Mouse (Mus musculus): ENCODE data around the gene Vtn. TPM values are rescaled to one million over a fixed set of nuclear protein-coding genes. Genes with fewer than 3 reads are reported as not detected.

Vtn gene
- 17.1 and 23.1 TPM in 2 replicates for polyA plus RNA-seq (2012; rRNA removed)

DNA sequence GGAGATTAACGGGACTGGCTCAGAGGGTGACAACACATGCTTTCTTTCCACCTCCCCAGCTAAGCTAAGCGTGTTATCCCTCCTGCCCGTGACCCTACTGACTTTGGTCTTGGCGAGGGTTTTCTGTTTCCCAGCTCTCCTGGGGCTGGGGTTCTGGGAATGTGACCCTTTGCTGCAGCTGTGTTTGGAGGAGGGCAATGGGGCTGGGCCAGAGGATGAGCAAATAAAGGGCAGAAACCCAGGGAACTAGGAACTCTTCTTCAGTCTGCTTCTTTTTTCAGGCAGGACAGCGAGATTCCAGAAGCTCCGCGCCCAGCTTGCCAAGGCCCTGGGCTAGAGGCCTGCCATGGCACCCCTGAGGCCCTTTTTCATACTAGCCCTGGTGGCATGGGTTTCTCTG lies at the start of gene Vtn:
Vtn (plus strand) TSS at position 88 of the 400 bp plus-strand sequence.
- DNase-seq (ENCODE audit: low read depth), result no peak

DNA sequence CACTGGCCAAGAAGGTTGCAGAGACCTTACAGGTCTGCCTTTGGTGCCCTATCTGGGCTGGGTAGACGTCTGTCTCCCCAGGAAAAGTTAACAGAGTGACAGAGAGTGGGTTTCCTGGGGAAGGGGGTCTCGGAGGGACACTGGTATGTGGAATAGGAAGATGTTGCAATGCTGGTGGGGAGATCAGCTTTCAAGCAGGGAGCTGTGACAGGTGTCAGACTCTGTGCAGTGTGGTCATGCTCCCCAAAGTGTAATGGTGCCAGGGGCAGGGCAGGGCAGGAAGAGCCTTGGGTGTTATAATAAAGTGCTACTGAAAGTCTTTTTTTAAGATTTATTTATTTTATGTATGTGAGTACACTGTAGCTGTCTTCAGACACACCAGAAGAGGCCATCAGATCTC lies 48.6 kb upstream of the Vtn start:
- DNase-seq (ENCODE audit: low read depth), result no peak

DNA sequence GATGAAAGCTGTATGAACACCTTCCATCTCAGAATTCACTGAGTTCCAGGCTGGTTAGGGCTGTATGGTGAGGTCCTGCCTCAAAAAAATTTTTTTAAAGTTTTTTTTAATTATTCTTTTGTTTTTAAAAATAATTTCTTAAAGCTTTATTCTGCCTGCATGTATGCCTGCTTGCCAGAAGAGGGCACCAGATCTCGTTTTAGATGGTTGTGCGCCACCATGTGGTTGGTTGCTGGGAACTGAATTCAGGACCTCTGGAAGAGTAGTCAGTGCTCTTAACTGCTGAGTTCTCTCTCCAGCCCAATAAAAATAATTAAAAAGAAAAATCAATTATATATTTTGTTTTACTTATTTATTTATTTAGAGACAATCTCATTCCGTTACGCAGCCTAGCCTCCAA lies 45.2 kb upstream of the Vtn start:
- no peak for DNase-seq (ENCODE audit: low read depth)

DNA sequence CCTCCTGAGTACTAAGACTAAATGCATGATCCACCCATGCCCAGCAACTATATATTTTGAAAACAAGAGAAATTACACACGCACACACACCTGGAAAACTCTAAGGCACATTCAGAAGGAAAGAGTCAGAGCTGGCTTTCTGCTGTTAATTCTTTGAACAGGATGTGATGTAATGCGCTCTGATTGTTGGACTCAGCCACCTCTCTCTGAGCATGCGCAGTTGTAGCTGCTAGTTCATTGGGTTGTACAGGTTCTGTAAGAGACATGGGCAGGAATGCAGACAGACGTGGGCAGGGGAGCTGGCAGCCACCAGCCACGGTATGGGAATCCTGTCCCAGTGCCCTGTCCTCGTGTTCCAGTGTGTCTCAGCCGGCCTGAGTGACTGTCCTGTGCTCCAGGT lies 44.6 kb upstream of the Vtn start:
- DNase-seq (ENCODE audit: low read depth), result no peak

DNA sequence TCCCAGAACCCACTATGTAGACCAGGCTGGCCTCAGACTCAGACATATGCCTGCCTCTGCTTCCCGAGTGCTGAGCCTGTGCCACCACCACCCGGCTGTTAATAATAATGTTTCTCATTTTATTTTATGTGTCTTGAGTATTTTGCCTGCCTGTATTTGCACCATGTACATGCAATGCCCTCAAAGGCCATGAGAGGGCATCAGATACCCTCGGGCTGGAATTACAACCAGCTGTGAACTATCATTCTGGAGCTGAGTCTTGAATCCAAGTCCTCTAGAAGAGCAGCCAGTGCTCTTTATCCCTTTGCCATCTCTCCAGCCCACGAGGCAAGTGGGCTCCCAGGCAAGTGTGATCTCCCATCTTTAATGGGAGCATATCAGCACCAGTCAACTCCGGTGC lies 43.6 kb upstream of the Vtn start:
- no peak for DNase-seq (ENCODE audit: low read depth)

DNA sequence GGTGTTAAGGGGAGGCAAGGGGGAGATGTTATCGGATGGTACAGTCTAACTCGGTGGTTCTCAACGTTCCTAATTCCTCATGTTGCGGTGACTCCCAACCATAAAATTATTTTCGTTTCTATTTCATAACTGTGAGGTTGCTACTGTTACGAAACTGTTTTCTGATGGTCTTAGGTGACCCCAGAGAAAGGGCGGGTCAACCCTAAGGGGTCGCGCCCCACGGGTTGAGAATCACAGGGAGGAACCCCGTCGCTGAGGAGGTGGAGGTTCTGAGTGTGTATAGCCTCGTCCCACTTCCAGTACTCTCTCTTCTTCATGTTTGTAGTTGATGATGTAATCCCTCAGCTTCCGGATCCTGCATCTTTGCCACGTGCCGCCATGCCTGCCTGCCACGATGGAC lies 40.2 kb upstream of the Vtn start:
- DNase-seq (ENCODE audit: low read depth), result no peak

DNA sequence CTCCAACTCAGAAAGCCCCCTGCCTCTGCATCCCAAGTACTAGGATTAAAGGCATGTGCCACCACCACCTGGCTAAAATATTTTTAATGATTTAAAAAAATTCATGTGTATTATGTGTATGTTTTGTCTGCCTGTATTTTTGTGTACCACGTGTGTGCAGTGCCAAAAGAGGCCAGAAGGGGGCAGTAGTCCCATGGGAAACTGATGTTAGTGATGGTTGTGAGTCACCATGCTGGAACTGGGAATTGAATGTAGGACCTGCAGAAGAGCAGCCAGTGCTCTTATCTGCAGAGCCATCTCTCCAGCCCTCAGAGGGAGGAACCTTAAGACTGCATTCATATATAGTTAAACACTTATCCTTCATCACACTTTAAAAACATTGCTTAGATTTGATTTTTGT lies 37.0 kb upstream of the Vtn start:
- DNase-seq (ENCODE audit: low read depth), result no peak

DNA sequence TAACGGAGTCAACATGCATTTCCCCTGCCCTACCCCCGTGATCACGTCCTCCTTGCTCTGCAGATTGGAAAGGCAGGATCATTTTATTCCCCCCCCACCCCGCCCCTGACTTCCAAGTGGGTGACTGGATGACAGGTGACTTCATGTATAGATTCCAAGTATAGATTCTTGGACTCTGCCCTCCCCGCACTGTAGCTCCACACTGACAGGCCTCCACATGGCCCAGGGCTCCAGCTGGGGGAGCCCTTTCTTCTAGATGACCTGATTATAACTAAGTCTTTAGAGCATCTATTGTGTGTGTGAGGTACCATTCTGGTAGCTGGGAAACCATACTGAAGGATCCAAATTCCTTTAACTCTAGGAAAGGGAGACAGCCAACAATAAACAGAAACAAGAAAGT lies 36.2 kb upstream of the Vtn start:
- DNase-seq (ENCODE audit: low read depth), result no peak

DNA sequence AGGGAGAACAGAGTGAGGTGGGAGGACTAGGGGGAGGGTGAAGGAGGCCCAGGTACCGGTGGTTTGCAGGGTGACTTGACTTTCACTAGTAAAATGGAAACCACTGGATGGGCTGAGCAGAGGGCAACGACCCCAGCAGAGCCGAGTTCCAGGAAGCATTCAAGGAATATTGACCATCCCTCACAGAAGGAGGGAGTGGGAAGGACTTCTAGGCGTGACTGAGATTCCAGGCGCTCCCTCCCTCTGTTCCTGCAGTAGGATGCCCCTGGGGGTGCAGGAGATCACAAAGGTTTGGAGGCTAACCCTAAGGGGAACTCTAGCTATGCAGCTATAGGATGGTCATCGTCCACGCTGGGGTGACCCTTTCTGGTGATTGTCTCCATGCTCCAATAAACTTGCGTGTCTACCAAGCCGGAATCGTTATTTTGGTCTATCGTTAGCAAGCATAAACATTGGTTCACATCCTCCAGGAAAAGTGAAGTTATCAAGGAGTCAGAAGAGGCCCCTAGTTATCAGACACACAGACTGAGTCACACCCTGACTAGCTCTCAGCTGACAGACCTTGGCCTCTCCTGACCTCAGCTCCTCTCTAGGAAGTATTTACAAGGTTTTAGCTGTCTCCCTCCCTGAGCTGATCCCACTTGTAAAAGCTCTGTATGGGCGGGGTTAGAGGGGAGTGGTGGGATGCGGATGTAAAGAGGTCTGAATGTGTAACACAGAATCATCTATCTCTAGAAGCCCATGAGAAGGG lies 35.4 kb upstream of the Vtn start:
- DNase-seq (ENCODE audit: low read depth), result no peak

DNA sequence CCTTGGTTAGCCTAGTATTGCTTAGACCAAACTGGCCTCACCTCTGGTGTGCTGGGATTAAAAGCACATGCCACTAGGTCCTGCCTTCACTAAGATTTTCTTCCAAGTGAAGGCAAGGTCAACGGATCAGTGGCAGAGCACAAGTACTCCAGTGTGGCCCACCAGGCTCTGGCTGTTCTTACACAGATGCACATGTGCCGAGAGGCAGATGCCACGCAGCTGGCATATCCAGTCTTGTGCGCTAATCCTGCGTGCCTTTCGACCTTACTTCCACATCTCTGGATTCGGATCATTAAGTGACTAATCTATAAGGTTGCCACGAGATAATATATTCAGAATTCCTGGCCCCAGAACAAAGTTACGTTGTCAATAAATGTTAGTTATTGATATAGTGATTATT lies 33.8 kb upstream of the Vtn start:
- no peak for DNase-seq (ENCODE audit: low read depth)

DNA sequence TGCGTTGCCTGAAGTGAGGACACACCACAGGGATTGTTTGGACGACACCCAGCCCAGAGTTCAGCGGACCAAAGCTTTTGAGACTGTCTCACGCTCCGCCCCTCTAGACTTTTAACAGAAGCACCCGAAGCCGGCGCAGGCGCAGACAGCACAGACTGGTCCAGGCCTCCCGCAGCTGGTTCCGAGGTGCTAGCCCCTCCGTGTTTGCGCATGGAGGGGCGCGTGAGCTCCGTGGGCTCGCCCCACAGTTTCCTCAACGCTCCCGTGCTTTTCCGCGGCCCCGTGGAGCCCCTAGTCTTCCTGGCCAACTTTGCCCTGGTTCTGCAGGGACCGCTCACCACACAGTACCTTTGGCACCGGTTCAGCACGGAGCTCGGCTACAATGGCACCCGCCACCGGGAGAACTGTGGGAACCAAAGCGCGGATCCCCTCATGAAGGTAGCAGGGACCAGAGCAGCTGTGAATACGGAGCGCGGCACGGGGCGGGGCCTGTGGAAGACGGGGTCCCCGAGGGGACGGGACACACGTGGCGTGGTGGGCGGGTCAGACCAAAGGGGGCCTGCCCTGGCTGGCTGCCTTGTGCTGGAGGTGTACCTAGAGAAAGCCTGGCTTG lies 33.2 kb upstream of the Vtn start, which contains the start of gene Slc46a1:
Slc46a1 (plus strand) TSS at position 130 of the 613 bp plus-strand sequence.
- peak; percentile 36 for DNase-seq (ENCODE audit: low read depth)

DNA sequence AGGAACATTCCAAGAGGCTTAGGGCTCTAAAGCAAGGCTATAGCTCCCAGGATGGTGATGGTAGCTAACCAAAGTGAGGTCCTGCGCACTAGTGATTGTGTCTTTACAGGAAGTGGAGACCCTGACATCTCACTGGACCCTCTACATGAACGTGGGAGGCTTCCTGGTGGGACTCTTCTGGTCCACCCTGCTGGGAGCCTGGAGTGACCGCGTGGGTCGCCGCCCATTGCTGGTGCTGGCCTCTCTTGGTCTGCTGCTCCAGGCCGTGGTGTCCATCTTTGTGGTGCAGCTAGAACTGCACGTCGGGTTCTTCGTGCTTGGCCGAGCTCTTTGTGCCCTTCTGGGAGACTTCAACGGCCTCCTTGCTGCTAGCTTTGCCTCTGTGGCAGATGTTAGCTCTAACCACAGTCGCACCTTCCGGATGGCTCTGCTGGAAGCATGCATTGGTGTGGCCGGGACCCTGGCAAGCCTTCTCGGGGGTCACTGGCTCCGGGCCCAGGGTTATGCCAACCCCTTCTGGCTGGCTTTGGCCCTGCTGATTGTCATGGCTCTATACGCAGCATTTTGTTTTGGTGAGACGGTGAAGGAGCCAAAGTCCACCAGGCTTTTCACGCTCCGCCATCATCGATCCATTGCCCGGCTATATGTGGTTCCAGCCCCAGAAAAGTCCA lies 32.5 kb upstream of the Vtn start:
- no peak for DNase-seq (ENCODE audit: low read depth)

DNA sequence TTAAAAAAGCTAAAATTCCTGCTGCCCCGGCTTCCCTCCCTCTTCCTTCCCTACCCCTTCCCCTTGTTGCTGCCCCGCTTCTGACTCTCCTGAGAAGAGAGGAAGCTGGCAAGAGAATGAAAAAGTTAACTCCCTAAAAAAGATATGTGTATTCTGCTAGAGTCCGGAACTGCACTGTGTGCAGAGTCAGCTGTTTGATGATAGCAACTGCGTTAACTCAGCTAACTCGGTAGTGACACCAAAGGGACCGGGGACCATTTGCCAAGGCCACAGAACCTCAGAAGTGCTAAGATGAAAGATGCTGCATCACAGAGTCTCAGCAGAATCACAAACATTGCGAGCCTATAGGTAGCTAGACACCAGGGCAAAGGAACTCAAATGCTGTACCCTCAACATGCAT lies 31.4 kb upstream of the Vtn start:
- DNase-seq (ENCODE audit: low read depth), result no peak

DNA sequence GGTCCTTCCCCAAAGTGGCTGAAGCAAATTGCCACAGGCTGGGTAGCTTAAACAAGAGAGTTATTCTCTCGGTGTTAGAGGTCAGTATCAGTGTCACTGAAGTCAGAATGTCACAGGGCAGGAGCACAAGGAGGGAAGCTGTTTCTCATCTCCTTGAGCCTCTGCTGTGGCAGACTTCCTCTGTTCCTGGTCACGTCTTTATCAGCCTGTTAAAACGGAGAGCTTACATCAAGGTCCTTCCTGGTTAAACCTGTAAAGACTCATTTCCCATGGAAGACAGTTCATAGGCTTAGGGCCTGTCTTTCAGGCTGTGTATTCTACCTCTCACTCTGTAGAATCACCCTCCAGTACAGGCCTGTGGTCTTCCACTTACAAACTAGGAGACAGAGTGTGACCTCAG lies 31.0 kb upstream of the Vtn start:
- no peak for DNase-seq (ENCODE audit: low read depth)

DNA sequence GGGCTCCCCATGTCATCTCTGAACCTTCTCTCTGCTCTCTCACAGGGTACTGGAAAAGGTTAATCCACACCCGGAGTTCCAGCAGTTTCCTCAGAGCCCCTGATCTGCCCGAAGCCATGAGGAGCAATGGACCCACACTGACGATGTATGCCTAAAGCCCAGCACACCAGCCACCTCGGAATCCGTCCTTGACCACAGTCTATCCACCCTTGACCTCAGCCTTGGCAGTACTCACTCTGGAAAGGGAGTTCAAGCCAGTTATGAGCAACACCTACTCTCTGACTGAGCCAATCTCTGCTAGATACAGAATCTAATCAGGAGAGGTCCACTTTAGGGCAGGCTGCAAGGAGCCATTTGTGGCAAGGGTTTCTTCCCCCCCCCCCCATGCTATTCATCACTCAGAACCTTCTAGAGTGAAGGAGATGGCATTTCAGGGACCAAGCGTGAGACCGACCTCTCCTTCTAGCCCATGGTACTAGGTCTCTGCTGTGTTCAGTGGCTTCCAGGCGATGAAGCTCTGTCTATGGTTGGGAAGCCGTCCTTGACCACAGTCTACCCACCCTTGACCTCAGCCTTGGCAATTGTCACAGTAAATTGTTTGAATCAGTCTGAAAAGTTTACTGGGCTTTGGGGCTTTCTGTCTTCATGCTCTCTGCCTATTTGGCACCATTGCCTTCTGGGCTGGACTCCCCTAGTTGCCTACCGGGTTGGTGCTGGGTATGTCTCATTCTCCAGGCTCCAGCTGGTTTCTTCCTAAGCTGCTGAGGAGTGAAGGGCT lies 27.4 kb upstream of the Vtn start:
- DNase-seq (ENCODE audit: low read depth), result no peak

DNA sequence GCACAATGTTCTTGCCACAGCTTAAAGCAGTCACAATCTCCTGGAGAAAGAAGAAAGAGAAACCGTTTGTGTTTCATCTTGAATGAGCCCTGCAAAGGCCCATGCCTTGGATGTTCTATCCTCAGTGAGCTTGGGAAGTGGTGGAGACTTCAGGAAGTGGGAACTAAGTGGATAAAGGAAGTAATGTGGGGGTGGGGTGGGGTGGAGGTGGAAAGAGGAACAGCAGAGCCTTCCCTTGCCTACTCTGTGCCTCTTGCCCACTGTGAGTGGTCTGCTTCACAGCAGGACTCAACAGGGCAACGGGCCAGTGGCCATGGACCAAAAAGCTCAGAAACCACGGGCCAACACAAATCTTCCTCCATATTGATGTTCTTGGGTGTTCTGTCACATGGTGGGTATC lies 23.6 kb upstream of the Vtn start:
- no peak for DNase-seq (ENCODE audit: low read depth)

DNA sequence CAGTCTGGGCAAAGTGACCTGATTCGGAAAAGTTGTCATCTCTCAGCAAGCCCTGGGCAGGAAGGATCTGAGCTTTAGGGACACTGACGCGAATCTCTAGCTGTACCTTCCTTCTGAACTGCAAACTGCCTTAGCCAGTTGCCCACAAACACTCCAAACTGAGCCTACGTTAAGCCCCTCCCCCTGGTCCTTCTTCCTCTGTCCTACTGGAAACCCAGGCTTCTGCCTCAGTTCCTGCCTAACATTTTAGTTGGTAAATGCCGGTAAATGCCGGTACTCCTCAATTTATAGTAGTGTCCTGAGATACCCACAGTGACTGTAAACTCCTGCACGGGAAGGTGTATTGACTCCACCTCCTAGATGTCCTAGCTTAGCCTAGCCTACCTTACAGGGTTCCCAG lies 15.3 kb upstream of the Vtn start:
- DNase-seq (ENCODE audit: low read depth), result no peak

DNA sequence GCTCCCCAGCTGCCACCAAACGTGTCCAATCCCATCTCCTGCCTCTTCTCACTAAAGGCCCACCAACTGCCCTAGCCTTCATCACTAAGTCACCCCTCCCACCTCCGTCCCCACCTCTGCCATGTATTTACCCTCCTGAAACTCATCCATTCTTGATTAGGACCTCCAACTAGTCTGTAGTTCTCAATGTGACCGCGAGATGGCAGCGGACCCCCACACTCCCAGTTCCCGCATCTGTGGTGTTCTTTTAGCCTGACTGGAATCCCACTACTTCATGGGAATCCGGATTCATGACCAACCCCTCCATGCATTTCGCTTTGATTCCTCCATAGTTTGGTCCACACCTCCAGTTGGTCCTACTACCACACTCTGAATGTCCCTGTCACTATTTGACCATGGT lies 10.7 kb upstream of the Vtn start:
- no peak for DNase-seq (ENCODE audit: low read depth)

DNA sequence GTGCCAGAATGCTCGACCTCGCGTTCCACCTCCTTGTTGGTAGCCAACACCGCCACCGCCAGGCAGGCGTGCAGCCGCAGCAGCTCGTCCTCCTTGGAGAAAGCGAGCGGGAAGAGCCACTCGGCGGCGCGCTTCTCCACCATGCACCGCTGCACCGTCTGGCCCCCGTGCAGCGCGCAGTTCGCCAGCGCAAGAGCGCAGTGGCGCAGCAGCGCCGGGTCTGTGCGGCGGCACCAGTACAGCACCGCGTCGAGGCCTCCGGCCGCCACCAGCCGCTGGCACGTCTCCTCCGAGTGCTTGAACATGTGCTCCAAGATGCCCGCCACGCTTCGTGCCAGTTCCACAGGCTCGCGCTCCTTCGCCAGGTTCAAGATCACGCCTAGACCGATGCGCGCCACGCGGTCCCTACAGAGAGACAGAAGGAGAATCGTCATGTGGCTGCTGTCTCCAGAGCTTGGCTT lies 8.1 kb upstream of the Vtn start:
- no peak for DNase-seq (ENCODE audit: low read depth)

DNA sequence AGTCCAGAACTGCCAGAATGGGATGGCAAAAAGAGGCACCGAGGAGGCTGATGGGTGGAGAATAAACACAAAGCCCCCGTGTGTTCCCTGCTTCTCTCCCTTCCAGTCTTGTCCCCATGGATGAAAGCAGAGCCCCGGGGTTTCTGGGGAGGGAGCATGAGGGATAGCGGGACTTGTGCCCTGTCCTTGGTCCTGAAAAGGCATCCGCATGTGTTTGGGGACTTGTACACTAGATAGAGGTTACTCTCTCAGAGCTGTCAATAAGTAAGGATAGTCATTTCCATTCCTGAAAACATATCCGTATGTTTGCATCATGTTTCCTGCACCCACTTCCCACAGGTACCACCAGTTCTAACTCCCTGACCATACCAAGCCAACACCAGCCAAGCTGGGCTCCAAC lies 3.0 kb upstream of the Vtn start:
- no peak for DNase-seq (ENCODE audit: low read depth)

DNA sequence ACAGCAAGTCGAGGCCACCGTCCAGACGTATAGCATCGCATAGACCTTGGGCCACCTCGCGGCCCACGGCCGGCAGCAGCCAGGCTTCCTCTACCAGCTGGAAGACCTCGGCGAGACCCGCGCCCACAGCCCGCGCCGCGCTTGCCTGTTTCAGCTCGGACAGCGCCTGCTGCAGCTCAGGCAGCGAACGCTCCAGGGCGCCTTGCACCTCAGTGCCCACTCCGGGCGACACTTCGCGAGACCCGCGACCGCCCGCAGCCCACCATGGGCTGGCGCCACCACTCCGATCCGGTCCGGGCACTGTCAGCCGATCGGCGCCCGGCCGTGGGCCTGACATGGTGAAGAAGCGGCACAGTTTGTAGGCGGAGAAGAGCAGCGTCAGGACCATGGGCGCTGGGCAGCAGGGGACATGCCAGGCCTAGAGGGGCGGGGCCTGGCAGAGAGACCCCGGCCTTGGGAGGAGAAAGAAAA lies 1.8 kb upstream of the Vtn start:
- DNase-seq (ENCODE audit: low read depth), result no peak
